Mouse (Mus musculus): ENCODE results near the gene Spon1.

DNA sequence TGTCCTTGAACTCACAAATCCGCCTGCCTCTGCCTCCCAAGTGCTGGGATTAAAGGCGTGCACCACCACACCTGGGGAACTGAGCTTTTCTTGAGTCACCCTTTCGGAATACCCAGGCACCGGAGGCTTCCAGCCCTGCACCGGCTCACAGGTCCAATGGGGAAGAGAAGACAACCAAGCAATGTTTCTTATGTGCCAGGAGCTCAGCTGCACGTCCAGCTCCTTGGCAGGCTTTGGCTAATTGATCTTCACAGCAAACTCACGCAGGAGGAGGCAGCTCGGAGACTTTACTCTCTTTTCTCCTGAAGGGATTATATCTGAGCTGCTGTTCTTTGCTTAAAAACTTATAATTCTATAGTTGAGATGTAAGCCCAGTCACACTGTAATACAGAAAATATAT lies 73.6 kb downstream of the Spon1 start:
- TF ChIP-seq CTCF (IDR thresholded peaks at IDR 0.05; ENCODE audit: low read depth, low read length) (no peak), EP300 (IDR thresholded peaks at IDR 0.05; ENCODE audit: insufficient read depth, low read depth, low read length) (no peak)

Measured in ES-Bruce4 (cell line).